Mouse (Mus musculus): ENCODE data around the gene Kansl2.
A peak's percentile ranks its signal among the peaks of the same experiment; 100 is the strongest.
"Not testable (repeated sequence)": the region's sequence is repeated elsewhere in the genome, so short reads cannot be mapped to it uniquely, and the experiment has no call there.

Kansl2 gene

GRCm38 (mm10) chr15:98536828-98537510 lies 2.9 kb upstream of the Kansl2 start:
- no peak for DNase-seq (ENCODE audit: low spot score)

- no peak for DNase-seq (ENCODE audit: low spot score)
These were observed 1.9 kb upstream of the Kansl2 start for GRCm38 (mm10) chr15:98535921-98536320.

- DNase-seq (ENCODE audit: low spot score): no peak
These were observed 981 bp downstream of the Kansl2 start for GRCm38 (mm10) chr15:98533035-98533531.

GRCm38 (mm10) chr15:98532281-98532680 lies 1.8 kb downstream of the Kansl2 start:
- DNase-seq (ENCODE audit: low spot score): no peak

GRCm38 (mm10) chr15:98528066-98528563 lies 5.9 kb downstream of the Kansl2 start:
- no peak for DNase-seq (ENCODE audit: low spot score)

- no peak for DNase-seq (ENCODE audit: low spot score)
These were observed 6.8 kb downstream of the Kansl2 start for GRCm38 (mm10) chr15:98527056-98527771.

- DNase-seq (ENCODE audit: low spot score): no peak
These were observed 8.0 kb downstream of the Kansl2 start for GRCm38 (mm10) chr15:98526057-98526456.

GRCm38 (mm10) chr15:98521245-98521644 lies 12.8 kb downstream of the Kansl2 start:
- DNase-seq (ENCODE audit: low spot score): no peak

- no peak for DNase-seq (ENCODE audit: low spot score)
These were observed 16.4 kb downstream of the Kansl2 start for GRCm38 (mm10) chr15:98517380-98518355.

GRCm38 (mm10) chr15:98514845-98515244 lies 19.2 kb downstream of the Kansl2 start:
- not testable (repeated sequence) for DNase-seq (ENCODE audit: low spot score)

- DNase-seq (ENCODE audit: low spot score): no peak
These were observed 19.9 kb downstream of the Kansl2 start for GRCm38 (mm10) chr15:98514146-98514545.

- DNase-seq (ENCODE audit: low spot score): not testable (repeated sequence)
These were observed 20.4 kb downstream of the Kansl2 start for GRCm38 (mm10) chr15:98513676-98514075.

GRCm38 (mm10) chr15:98512799-98513321 lies 21.2 kb downstream of the Kansl2 start:
- no peak for DNase-seq (ENCODE audit: low spot score)

- no peak for DNase-seq (ENCODE audit: low spot score)
These were observed 21.8 kb downstream of the Kansl2 start for GRCm38 (mm10) chr15:98512232-98512631.

- no peak for DNase-seq (ENCODE audit: low spot score)
These were observed 22.6 kb downstream of the Kansl2 start for GRCm38 (mm10) chr15:98511386-98511928.

GRCm38 (mm10) chr15:98510438-98511385 lies 23.4 kb downstream of the Kansl2 start:
- DNase-seq (ENCODE audit: low spot score): no peak

- no peak for DNase-seq (ENCODE audit: low spot score)
These were observed 24.7 kb downstream of the Kansl2 start for GRCm38 (mm10) chr15:98509387-98509786.

GRCm38 (mm10) chr15:98507321-98507720 lies 26.7 kb downstream of the Kansl2 start:
- DNase-seq (ENCODE audit: low spot score): no peak

GRCm38 (mm10) chr15:98506253-98506957 lies 27.7 kb downstream of the Kansl2 start:
- no peak for DNase-seq (ENCODE audit: low spot score)

- DNase-seq (ENCODE audit: low spot score): peak; percentile 42
These were observed 29.6 kb downstream of the Kansl2 start for GRCm38 (mm10) chr15:98504514-98504913.
